Mouse (Mus musculus): ENCODE data around the gene Pum3.

DNA sequence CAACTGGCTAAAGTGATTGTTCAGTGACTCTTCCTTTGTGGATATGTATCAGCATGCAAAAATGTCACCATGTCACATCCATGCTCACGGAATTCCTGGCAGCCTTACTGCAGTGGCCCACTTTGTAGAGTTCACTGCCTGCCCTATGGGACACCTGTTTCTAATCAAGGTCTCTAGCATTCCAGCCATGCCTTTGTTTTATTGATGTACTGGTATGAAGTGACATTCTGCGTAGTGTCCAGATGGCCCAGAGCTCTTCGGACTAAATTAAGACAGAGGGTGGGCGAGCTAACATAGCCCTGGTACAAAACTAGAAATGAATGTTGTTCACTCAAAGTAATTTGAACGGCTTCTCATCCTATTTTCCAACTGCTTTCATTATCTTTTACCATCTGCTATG, 11.5 kb upstream of the Pum3 start:
- TF ChIP-seq POLR2A (IDR thresholded peaks at IDR 0.05; ENCODE audit: borderline replicate concordance, control insufficient read depth, low read depth, low read length) = no peak
- TF ChIP-seq CTCF (IDR thresholded peaks at IDR 0.05; ENCODE audit: control insufficient read depth, insufficient read depth, low read length) = no peak

All from bone marrow, adult 2 months (tissue).